Mouse (Mus musculus) kidney, adult 2 months (tissue): ENCODE results near the gene Kremen1. TPM values are rescaled to one million over a fixed set of nuclear protein-coding genes. Genes with fewer than 3 reads are reported as not detected.
A peak's percentile ranks its signal among the peaks of the same experiment; 100 is the strongest.

ENCODE experiments used
- DNase-seq: peaks from one replicate; pipeline ENCODE4 v3.0.0; 2021
- H3K27ac ChIP-seq: fragments of 200-500 bp; 2 replicates; pipeline ENCODE4 v1.5.1; 2012; ENCODE audit warnings: low read depth, low read length, control low read depth, inconsistent platforms; ENCODE audit not compliant: insufficient read depth
- H3K27me3 ChIP-seq: fragments of 200-500 bp; replicated peaks from 2 replicates; pipeline ENCODE4 v1.6.1; 2012; ENCODE audit warnings: mild to moderate bottlenecking, moderate library complexity, low read length, inconsistent platforms; ENCODE audit not compliant: control insufficient read depth, insufficient read depth
- H3K36me3 ChIP-seq: fragments of 200-500 bp; 2 replicates; pipeline ENCODE4 v1.6.1; 2012; ENCODE audit warnings: mild to moderate bottlenecking, moderate library complexity, low read length, inconsistent platforms; ENCODE audit not compliant: control insufficient read depth, insufficient read depth
- H3K4me1 ChIP-seq: fragments of 200-500 bp; 2 replicates; pipeline ENCODE4 v1.6.1; 2011; ENCODE audit warnings: low read length; ENCODE audit not compliant: control insufficient read depth, insufficient read depth
- H3K4me3 ChIP-seq: fragments of 200-500 bp; 2 replicates; pipeline ENCODE4 v1.5.1; 2011; ENCODE audit warnings: mild to moderate bottlenecking, low read depth, low read length, control low read depth; ENCODE audit not compliant: insufficient read depth
- CTCF ChIP-seq: fragments of 200-500 bp; conservative IDR thresholded peaks from 2 replicates; pipeline ENCODE4 v1.5.1; 2011; ENCODE audit warnings: low read depth, mild to moderate bottlenecking, control low read depth, low read length, moderate library complexity, mixed read lengths; ENCODE audit not compliant: insufficient read depth, insufficient read length
- POLR2A ChIP-seq: fragments of 200-500 bp; IDR thresholded peaks from one replicate; pipeline ENCODE4 v1.6.1; 2011; ENCODE audit warnings: low read depth, low read length, control low read depth
- WGBS: fragments of 180-500 bp; shearing (Covaris S2); methylation state at CpG from one replicate; pipeline ENCODE4 v1.1.7; 2018; 5-methylcytosine and 5-hydroxymethylcytosine counted together
- polyA plus RNA-seq: library from polyadenylated mRNA; depleted of rRNA; stranded (reverse); fragments of >200 nt; gene quantifications from 2 replicates; pipeline ENCODE4 v1.2.3, GENCODE M21; 2012

Kremen1 gene
- polyA plus RNA-seq, 1 experiment = 21.6 TPM

GRCm38 (mm10) chr11:5263078-5263730, 1.8 kb upstream of the Kremen1 start:
- Histone ChIP-seq H3K27me3 (no peaks in the 10 kb centered on the region), H3K36me3 (no peaks in the 10 kb centered on the region), H3K4me1 (peaks cover 6% of the 10 kb centered on the region; the same call in 1 of the 2 replicates), H3K4me3 (no peak overlapping the region), H3K27ac (no peak overlapping the region)
- no peak for TF ChIP-seq POLR2A
- no peak for TF ChIP-seq CTCF
- DNase-seq = no peak
- 78% methylated on average over 26 of the region's 26 CpGs for WGBS

GRCm38 (mm10) chr11:5260942-5261459, 357 bp downstream of the Kremen1 start:
- H3K27ac ChIP-seq = peak overlapping the region; percentile 53; the same call in 1 of the 2 replicates
- no peaks in the 10 kb centered on the region for H3K27me3 ChIP-seq
- TF ChIP-seq CTCF = no peak
- TF ChIP-seq POLR2A = no peak
- peak overlapping the region; percentile 96 for H3K4me3 ChIP-seq
- peak; percentile 59 for DNase-seq
- peaks cover 6% of the 10 kb centered on the region; the same call in 1 of the 2 replicates for H3K4me1 ChIP-seq
- no peaks in the 10 kb centered on the region for H3K36me3 ChIP-seq
- under 1% methylated on average over 42 of the region's 42 CpGs for WGBS

GRCm38 (mm10) chr11:5259944-5260598, 1.3 kb downstream of the Kremen1 start:
- Histone ChIP-seq H3K4me1 (peaks cover 6% of the 10 kb centered on the region; the same call in 1 of the 2 replicates), H3K27ac (no peak overlapping the region), H3K4me3 (peak overlapping the region; percentile 7), H3K27me3 (no peaks in the 10 kb centered on the region), H3K36me3 (no peaks in the 10 kb centered on the region)
- 27% methylated on average over 10 of the region's 10 CpGs for WGBS
- TF ChIP-seq CTCF = no peak
- TF ChIP-seq POLR2A = no peak
- peak; percentile 15 for DNase-seq

- H3K4me1 ChIP-seq = peaks cover 6% of the 10 kb centered on the region; the same call in 1 of the 2 replicates
- WGBS = 57% methylated on average over 6 of the region's 6 CpGs
- H3K4me3 ChIP-seq = no peak overlapping the region
- no peaks in the 10 kb centered on the region for H3K36me3 ChIP-seq
- H3K27me3 ChIP-seq = no peaks in the 10 kb centered on the region
- no peak for TF ChIP-seq POLR2A
- TF ChIP-seq CTCF = no peak
- DNase-seq = peak; percentile 60
- no peak overlapping the region for H3K27ac ChIP-seq
Measured at GRCm38 (mm10) chr11:5258036-5258435, 3.3 kb downstream of the Kremen1 start.

GRCm38 (mm10) chr11:5257151-5257862, 4.1 kb downstream of the Kremen1 start:
- peaks cover 6% of the 10 kb centered on the region; the same call in 1 of the 2 replicates for H3K4me1 ChIP-seq
- TF ChIP-seq POLR2A (no peak), CTCF (no peak)
- peak; percentile 68 for DNase-seq
- H3K36me3 ChIP-seq = no peaks in the 10 kb centered on the region
- WGBS = 62% methylated on average over 13 of the region's 13 CpGs
- no peak overlapping the region for H3K4me3 ChIP-seq
- peak overlapping the region; percentile 53 for H3K27ac ChIP-seq
- H3K27me3 ChIP-seq = no peaks in the 10 kb centered on the region

GRCm38 (mm10) chr11:5255509-5256014, 5.8 kb downstream of the Kremen1 start:
- no peak for DNase-seq
- H3K4me1 ChIP-seq = peaks cover 6% of the 10 kb centered on the region; the same call in 1 of the 2 replicates
- TF ChIP-seq POLR2A (no peak), CTCF (no peak)
- H3K4me3 ChIP-seq = no peak overlapping the region
- no peaks in the 10 kb centered on the region for H3K36me3 ChIP-seq
- WGBS = 63% methylated on average over 9 of the region's 9 CpGs
- no peaks in the 10 kb centered on the region for H3K27me3 ChIP-seq
- H3K27ac ChIP-seq = no peak overlapping the region
